Mouse (Mus musculus) CH12.LX (cell line): ENCODE data around the gene Psmb6. TPM values are rescaled to one million over a fixed set of nuclear protein-coding genes. Genes with fewer than 3 reads are reported as not detected.

Experiments used
- DNase-seq: peaks from one replicate; pipeline ENCODE4 v3.0.0-alpha.2; 2013; ENCODE audit errors: extremely low read depth
- H3K27ac ChIP-seq: 2 replicates; pipeline ENCODE4 v1.5.1; 2012; ENCODE audit warnings: low read depth, mild to moderate bottlenecking, control low read depth, moderate library complexity; ENCODE audit not compliant: insufficient read depth
- H3K27me3 ChIP-seq: replicated peaks from 2 replicates; pipeline ENCODE3; 2012; ENCODE audit warnings: inconsistent platforms
- H3K36me3 ChIP-seq, 2 experiments: replicated peaks in 1 of 2; 2 replicates each; pipeline versions ENCODE3 to v1.6.1; 2012; ENCODE audit warnings: inconsistent platforms in 1 of 2, low read length in 1 of 2, mild to moderate bottlenecking in 1 of 2, mixed read lengths in 1 of 2, moderate library complexity in 1 of 2; ENCODE audit not compliant: control insufficient read depth in 1 of 2, insufficient read depth in 1 of 2
- H3K4me1 ChIP-seq, 2 experiments: 2 replicates each; pipeline ENCODE4 v1.6.1; 2012; ENCODE audit warnings: inconsistent platforms in 1 of 2, moderate library complexity in 1 of 2; ENCODE audit not compliant: insufficient read depth in 2 of 2, control insufficient read depth in 1 of 2
- H3K4me2 ChIP-seq: 2 replicates; pipeline ENCODE4 v1.6.1; 2012; ENCODE audit warnings: low read depth, mild to moderate bottlenecking, control low read depth; ENCODE audit not compliant: poor library complexity, insufficient read depth, severe bottlenecking
- H3K4me3 ChIP-seq, 3 experiments: fragments of 150-350 bp in 1 of 3; sonication (generic) in 1 of 3; replicated peaks in 1 of 3; 2 replicates each; pipeline versions ENCODE3 to v1.5.1; 2011 to 2012; ENCODE audit warnings: low read depth in 2 of 3, low read length in 2 of 3, mild to moderate bottlenecking in 2 of 3, moderate library complexity in 2 of 3, control low read depth in 1 of 3, improper control_type of control experiment in 1 of 3, inconsistent platforms in 1 of 3, mixed read lengths in 1 of 3; ENCODE audit not compliant: poor library complexity in 1 of 3
- H3K79me2 ChIP-seq: replicated peaks from 2 replicates; pipeline ENCODE4 v1.6.1; 2012; ENCODE audit warnings: mild to moderate bottlenecking, moderate library complexity; ENCODE audit not compliant: control insufficient read depth, poor library complexity, insufficient read depth, severe bottlenecking; ENCODE audit errors: extremely low read depth
- H3K9ac ChIP-seq: 2 replicates; pipeline ENCODE4 v1.6.1; 2012; ENCODE audit warnings: low read depth, mild to moderate bottlenecking, control low read depth, moderate library complexity; ENCODE audit not compliant: insufficient read depth
- H3K9me3 ChIP-seq: replicated peaks from 2 replicates; pipeline ENCODE3; 2012; ENCODE audit warnings: low read length, inconsistent platforms, mixed read lengths
- CHD1 ChIP-seq: IDR thresholded peaks from 2 replicates; pipeline ENCODE4 v1.6.1; 2012; ENCODE audit warnings: low read depth, low read length, improper control_type of control experiment, inconsistent platforms
- E2F4 ChIP-seq: IDR thresholded peaks from 2 replicates; pipeline ENCODE4 v1.6.1; 2011; ENCODE audit warnings: low read depth, low read length, improper control_type of control experiment; ENCODE audit not compliant: insufficient replicate concordance
- ELF1 ChIP-seq: IDR thresholded peaks from 2 replicates; pipeline ENCODE4 v1.6.1; 2014; ENCODE audit warnings: low read depth, mild to moderate bottlenecking, inconsistent platforms, low read length, improper control_type of control experiment
- HCFC1 ChIP-seq: IDR thresholded peaks from 2 replicates; pipeline ENCODE4 v1.6.1; 2012; ENCODE audit warnings: low read depth, mild to moderate bottlenecking, inconsistent platforms, low read length, improper control_type of control experiment
- JUND ChIP-seq: conservative IDR thresholded peaks from 2 replicates; pipeline ENCODE4 v1.6.1; 2011; ENCODE audit warnings: low read depth, low read length, improper control_type of control experiment
- KAT2A ChIP-seq: IDR thresholded peaks from 2 replicates; pipeline ENCODE4 v1.6.1; 2012; ENCODE audit warnings: low read length, improper control_type of control experiment, inconsistent platforms; ENCODE audit not compliant: insufficient replicate concordance
- MAX ChIP-seq: IDR thresholded peaks from 2 replicates; pipeline ENCODE4 v1.6.1; 2011; ENCODE audit warnings: low read length, improper control_type of control experiment
- MAZ ChIP-seq: IDR thresholded peaks from 2 replicates; pipeline ENCODE4 v1.6.1; 2012; ENCODE audit warnings: low read depth, mild to moderate bottlenecking, inconsistent platforms, low read length, improper control_type of control experiment, moderate library complexity
- MEF2A ChIP-seq: IDR thresholded peaks from 2 replicates; pipeline ENCODE4 v1.6.1; 2014; ENCODE audit warnings: low read depth, mild to moderate bottlenecking, inconsistent platforms, low read length, improper control_type of control experiment, borderline replicate concordance
- MXI1 ChIP-seq: IDR thresholded peaks from 2 replicates; pipeline ENCODE4 v1.6.1; 2011; ENCODE audit warnings: mild to moderate bottlenecking, low read depth, low read length, improper control_type of control experiment
- PAX5 ChIP-seq: IDR thresholded peaks from 2 replicates; pipeline ENCODE4 v1.6.1; 2012; ENCODE audit warnings: low read length, inconsistent platforms, mixed read lengths
- POLR2A ChIP-seq: IDR thresholded peaks from 2 replicates; pipeline ENCODE4 v1.6.1; 2011; ENCODE audit warnings: low read depth, mild to moderate bottlenecking, improper control_type of control experiment, low read length
- POLR2AphosphoS2 ChIP-seq: IDR thresholded peaks from 2 replicates; pipeline ENCODE4 v1.6.1; 2011; ENCODE audit warnings: low read depth, low read length, improper control_type of control experiment
- RCOR1 ChIP-seq: conservative IDR thresholded peaks from 2 replicates; pipeline ENCODE4 v1.6.1; 2012; ENCODE audit warnings: low read depth, mild to moderate bottlenecking, inconsistent platforms, low read length, improper control_type of control experiment
- USF1 ChIP-seq: IDR thresholded peaks from 2 replicates; pipeline ENCODE4 v1.6.1; 2014; ENCODE audit warnings: low read depth, mild to moderate bottlenecking, inconsistent platforms, low read length, improper control_type of control experiment
- USF2 ChIP-seq: conservative IDR thresholded peaks from 2 replicates; pipeline ENCODE4 v1.6.1; 2011; ENCODE audit warnings: low read depth, low read length, improper control_type of control experiment
- ZKSCAN1 ChIP-seq: IDR thresholded peaks from 2 replicates; pipeline ENCODE4 v1.6.1; 2012; ENCODE audit warnings: low read depth, inconsistent platforms, low read length, improper control_type of control experiment, borderline replicate concordance
- ZMIZ1 ChIP-seq: IDR thresholded peaks from 2 replicates; pipeline ENCODE4 v1.6.1; 2012; ENCODE audit warnings: low read depth, mild to moderate bottlenecking, inconsistent platforms, low read length, improper control_type of control experiment
- ZNF384 ChIP-seq: IDR thresholded peaks from 2 replicates; pipeline ENCODE4 v1.6.1; 2012; ENCODE audit warnings: low read depth, low read length, improper control_type of control experiment, inconsistent platforms
- dilution Hi-C: fragments of 300-500 bp; cut with MboI; formaldehyde crosslinking; loops from 2 replicates; pipeline ENCODE4 v1.14.3; 2020; ENCODE audit warnings: low sequenced_read_pairs; ENCODE audit not compliant: extremely low pct_unique_long_range_greater_than_20kb, extremely low pct_ligation_motif_present
- in situ Hi-C: fragments of 300-500 bp; cut with MboI; formaldehyde crosslinking; loops from 3 replicates; pipeline ENCODE4 v1.14.3; 2019; ENCODE audit warnings: low sequenced_read_pairs, low pct_ligation_motif_present, low pct_unique_long_range_greater_than_20kb, mixed read lengths
- polyA plus RNA-seq: library from polyadenylated mRNA; unstranded; fragments of >175 nt; gene quantifications from 2 replicates; pipeline ENCODE4 v1.2.1, GENCODE M21; 2012; ENCODE audit warnings: low read depth; ENCODE audit not compliant: insufficient read length
- total RNA-seq, 2 experiments: library from RNA; depleted of rRNA; stranded (reverse); fragments of 300-350 nt in 1 of 2; fragments of >200 nt in 1 of 2; gene quantifications; 2 replicates each; pipeline ENCODE4 v1.2.3; 2012 to 2014

Gene Psmb6
- total and polyA plus RNA-seq, 3 experiments, result 779 to 921 (median 831) TPM

GRCm38 (mm10) chr11:70518923-70519322, 6.2 kb upstream of the Psmb6 start, which contains the start of gene Gltpd2:
Gltpd2 (plus strand) TSS chr11:70519196.
- dilution Hi-C loops, result no loop called here
- DNase-seq, result no peak
- Histone ChIP-seq H3K27me3 (no peaks in the 10 kb centered on the region), H3K9ac (no peak within 1 kb of the TSS), H3K4me3 (no peak within 1 kb of the TSS), H3K9me3 (no peaks in the 10 kb centered on the region), H3K36me3 (no peaks in the 10 kb centered on the region), H3K4me2 (no peak within 1 kb of the TSS), H3K4me1 (peaks cover 5 to 22% of the 10 kb centered on the region in 2 experiments), H3K79me2 (no peaks in the 10 kb centered on the region), H3K27ac (no peak within 1 kb of the TSS)
- TF ChIP-seq E2F4 (no peak), KAT2A (no peak), CHD1 (no peak), ZKSCAN1 (no peak), MAZ (no peak), HCFC1 (no peak), MXI1 (no peak), ZNF384 (no peak), ZMIZ1 (no peak), ELF1 (no peak), POLR2AphosphoS2 (no peak), USF2 (no peak), RCOR1 (no peak), POLR2A (no peak), PAX5 (no peak), MAX (no peak), USF1 (no peak), JUND (no peak)
- in situ Hi-C loops, result loop anchor here (5.0 kb wide), 2 partner anchors 88 to 243 kb away; partner anchors contain the start of gene Zfp3

GRCm38 (mm10) chr11:70520178-70520769, 4.9 kb upstream of the Psmb6 start:
- in situ Hi-C loops (no loop called here), dilution Hi-C loops (no loop called here)
- H3K27me3 ChIP-seq, result no peaks in the 10 kb centered on the region

More at GRCm38 (mm10) chr11:70520178-70520769, 4.9 kb upstream of the Psmb6 start:
- TF ChIP-seq MEF2A, result no peak
- DNase-seq, result no peak
- Histone ChIP-seq H3K36me3 (no peaks in the 10 kb centered on the region), H3K4me1 (peaks cover 0 to 9% of the 10 kb centered on the region in 2 experiments; a peak in 1 of 4 replicates), H3K4me3 (no peak overlapping the region), H3K4me2 (no peak overlapping the region), H3K27ac (no peak overlapping the region), H3K9me3 (no peaks in the 10 kb centered on the region), H3K79me2 (peaks cover under 1% of the 10 kb centered on the region; the same call in 1 of the 2 replicates), H3K9ac (no peak overlapping the region)
